Mouse (Mus musculus) mouse embryonic stem cell (cell line): ENCODE measurements around the gene Gmeb2.
"Not testable (repeated sequence)": the region's sequence is repeated elsewhere in the genome, so short reads cannot be mapped to it uniquely, and the experiment has no call there.

Experiments
- in situ Hi-C, 2 experiments: fragments of 300-500 bp; cut with MboI; formaldehyde crosslinking; loops; 1 replicate in 1 of 2; 3 replicates in 1 of 2; pipeline ENCODE4 v1.14.3; 2019 to 2020; ENCODE audit warnings: low sequenced_read_pairs in 2 of 2, low pct_unique_long_range_greater_than_20kb in 1 of 2, mixed read lengths in 1 of 2; ENCODE audit not compliant: unreplicated experiment in 1 of 2

The Gmeb2 gene

DNA sequence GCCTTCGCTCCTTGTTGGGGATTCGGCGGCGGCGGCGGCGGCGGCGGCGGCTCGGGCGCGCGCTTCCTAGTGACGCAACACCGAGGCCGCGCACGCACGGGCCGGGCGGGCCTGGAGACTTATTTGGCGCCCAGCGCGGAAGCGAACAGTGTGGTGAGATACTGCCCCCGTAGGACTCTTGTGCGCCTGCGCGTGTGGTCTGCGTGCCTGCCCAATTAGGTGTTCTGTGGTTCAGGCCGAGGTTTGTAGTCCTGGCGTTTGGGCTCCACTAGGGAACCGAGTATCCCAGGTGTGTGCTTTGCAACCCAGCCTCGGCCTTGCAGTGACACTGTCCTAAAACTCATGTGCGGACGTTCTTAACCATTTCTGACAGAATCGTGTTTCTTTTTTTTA lies at the start of gene Gmeb2:
Gene Gmeb2 (minus strand): TSS at position 78 of the 393 bp plus-strand sequence.
- in situ Hi-C loops: not testable (repeated sequence)

- in situ Hi-C loops: no loop called here
These were observed 46.2 kb upstream of the Gmeb2 start for GRCm38 (mm10) chr2:181334023-181334422.

- in situ Hi-C loops: no loop called here
These were observed 44.7 kb upstream of the Gmeb2 start for GRCm38 (mm10) chr2:181332542-181332941.

- in situ Hi-C loops: no loop called here
These were observed 38.3 kb upstream of the Gmeb2 start for GRCm38 (mm10) chr2:181326098-181326497.

- in situ Hi-C loops: no loop called here
These were observed 34.3 kb upstream of the Gmeb2 start for GRCm38 (mm10) chr2:181322136-181322535.

- in situ Hi-C loops: no loop called here
These were observed 32.3 kb upstream of the Gmeb2 start for GRCm38 (mm10) chr2:181320103-181320499.

DNA sequence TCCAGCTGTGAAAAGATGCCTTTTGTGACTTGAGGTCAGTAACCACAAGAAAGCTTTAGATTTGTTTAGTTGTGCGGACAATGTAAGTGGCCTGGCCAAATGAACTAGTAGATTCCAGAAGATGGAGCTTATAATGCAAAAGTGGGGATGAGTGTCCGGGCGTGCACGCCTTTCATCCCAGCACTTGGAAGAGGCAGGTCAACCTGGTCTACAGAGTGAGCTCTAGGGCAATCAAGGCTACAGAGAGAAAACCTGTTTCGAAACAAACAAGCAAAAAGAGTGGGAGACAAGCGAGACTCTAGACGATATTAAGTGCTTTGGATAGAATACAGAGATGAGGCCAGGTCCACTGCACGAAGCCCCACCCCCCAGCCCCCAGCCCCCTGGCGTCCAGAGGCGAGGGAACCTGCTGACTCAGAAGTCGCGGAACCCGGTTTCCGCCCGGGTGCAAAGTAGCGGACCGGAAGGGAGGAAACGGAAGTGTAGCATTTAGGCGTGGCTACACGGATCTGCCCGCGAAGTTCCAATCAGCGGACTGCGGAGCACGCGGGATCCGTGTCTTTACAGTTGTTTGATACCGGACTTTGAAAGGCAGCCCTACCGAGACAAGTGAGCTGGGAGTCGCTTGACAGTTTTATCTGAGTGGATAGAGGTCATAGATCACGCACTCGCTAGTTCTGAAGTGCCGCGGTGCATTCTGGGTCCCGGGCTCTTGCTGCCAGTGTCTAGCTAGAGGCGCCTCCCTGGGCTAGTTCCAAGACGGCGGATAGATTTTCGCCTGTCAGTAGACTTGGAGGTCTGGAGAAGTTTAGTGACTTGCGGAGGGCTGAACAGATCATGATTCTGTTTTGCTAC lies 31.6 kb upstream of the Gmeb2 start, which contains the start of gene Rtel1:
Gene Rtel1 (plus strand): TSS at position 492 of the 855 bp plus-strand sequence.
- in situ Hi-C loops: no loop called here

GRCm38 (mm10) chr2:181314080-181314810 lies 26.4 kb upstream of the Gmeb2 start, which contains the start of gene Stmn3:
TSS of gene Stmn3 (minus strand) at chr2:181314500.
- in situ Hi-C loops: no loop called here

DNA sequence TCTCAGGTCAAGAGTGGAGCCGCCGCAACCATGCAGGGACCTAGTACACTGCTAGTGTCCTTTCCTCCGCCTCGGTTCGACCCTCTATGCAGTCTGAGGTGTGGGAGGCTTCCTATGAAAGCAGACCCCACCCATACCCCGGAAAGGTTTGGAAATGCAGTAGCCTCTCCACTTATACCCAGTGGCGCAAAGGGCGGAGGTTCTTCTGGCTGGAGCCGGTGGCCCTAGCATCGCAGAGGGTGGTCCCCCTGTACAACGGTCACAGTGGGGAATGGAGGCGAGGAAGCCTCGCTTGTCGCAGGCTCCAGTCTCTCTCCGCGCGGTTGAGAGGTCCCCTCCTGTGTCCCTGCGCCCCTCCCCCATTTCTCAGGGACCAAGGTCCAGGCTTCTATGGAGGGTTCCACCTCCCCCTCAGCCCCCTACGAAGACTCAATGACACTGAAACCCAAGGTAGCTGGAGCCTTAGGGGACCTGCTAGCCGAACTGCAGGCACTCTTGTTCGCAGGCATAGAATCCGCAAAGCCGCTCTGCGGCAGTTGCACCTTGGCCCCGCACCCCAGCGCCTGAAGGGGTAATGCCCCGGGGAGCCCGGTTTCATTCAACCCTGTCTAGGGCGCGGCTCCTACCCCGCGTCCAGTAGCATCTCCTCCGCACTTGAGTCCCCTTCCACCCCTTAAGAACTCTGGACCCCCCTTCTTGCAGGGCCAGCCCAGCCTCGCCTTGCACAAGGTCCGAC lies 25.7 kb upstream of the Gmeb2 start:
- in situ Hi-C loops: no loop called here

DNA sequence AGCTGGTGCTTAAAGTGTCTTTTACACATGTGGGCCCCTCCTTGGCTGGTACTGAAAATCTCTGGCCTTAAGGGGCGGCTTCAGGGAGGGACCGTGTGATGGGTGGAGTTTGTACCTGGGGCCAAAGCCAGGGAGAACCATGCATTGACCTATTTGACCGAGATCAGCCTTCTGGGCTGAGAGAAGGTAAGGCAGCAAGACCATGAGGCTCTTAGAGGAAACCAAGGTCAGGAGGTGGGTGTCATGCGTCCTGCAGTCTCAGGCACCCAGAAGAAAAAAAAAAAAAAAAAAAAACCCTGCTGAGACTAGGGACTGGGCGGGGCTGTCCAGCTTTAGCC lies 25.1 kb upstream of the Gmeb2 start:
- in situ Hi-C loops: no loop called here

DNA sequence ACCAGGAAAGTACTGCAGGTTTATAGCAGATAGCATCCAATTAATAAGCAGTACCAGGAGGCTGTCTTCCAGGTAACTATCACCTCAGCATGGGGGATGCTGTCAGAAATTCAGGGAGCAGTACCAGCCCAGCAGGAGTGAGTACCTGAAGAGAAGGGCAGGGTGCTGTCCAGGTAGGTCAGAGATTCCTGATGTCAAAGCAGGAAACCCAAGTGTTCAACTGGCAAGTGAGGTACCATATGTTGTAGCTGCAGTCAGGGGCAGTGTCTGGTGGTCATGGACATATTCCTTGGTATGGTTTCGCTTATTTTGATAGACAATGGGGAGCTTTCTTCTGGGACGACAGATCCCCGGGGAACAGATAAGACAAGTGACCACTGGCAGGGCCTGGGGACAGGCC lies 24.6 kb upstream of the Gmeb2 start:
- in situ Hi-C loops: no loop called here

DNA sequence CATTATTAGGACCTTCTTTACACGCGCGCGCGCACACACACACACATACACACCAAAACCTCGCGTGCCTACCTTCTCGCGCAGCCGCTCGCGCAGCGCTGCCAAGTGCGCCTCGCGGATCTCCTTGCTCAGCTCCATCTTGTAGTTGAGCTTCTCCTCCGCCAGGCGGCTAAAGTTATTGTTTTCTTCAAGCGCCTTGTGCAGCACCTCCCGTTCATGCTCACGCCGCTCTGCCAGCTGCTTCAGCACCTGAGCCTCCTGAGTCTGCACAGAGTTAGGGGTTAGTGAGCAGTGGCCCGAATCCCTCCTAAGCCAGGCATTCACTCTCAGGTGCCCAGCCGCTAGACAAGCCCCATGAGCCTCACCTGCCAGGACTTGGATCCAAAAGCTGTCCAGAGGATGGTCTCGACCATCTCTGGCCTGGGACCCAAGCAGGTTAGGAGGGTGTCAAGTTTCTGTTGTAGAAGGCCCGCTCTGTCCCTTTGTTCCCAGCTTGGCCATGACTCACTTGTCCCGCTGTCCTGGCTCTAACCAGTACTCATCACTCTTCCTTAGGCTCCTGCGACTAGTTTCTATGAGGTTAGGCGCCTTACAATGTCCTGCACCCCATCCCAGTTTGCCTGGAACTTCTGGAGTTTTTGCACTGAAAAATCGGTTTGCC lies 19.4 kb upstream of the Gmeb2 start:
- in situ Hi-C loops: no loop called here

DNA sequence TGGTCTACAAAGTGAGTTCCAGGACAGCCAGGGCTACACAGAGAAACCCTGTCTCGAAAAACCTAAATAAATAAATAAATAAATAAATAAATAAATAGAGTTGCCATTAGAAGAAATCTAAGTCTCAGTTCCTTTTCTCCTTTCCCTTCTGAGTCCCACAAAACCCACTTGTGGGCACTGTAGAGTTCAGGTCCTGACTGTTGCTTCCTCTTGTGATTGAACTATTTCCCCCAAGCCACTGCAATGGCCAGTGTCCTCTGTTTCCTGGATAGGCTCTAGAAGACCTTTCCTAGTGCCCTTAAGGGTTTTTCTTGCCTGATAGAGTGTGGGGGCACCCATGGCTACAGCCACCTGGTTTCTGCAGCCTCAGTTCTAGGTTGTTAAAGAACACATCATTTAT lies 17.1 kb upstream of the Gmeb2 start:
- in situ Hi-C loops: no loop called here

DNA sequence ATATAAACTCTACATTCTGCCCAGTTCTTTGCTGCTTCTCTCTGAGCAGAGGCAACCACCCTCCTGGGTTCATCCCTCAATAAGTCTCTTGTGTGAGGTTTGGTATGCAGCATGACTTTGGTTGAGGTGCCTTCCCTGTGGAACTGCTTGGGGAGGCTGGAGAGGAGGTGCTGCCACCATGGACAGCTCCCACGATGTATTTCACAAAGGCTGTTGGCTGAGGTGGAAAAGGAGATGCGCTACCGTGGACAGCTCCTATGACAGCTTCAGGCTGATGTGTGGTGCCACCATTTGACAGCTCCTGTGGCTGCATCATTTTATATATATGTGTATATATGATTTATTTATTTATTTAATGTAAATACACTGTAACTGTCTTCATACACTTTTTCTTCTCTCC lies 14.2 kb upstream of the Gmeb2 start:
- in situ Hi-C loops: no loop called here

- in situ Hi-C loops: no loop called here
These were observed 3.1 kb upstream of the Gmeb2 start for GRCm38 (mm10) chr2:181290937-181291336.

- in situ Hi-C loops: no loop called here
These were observed 856 bp upstream of the Gmeb2 start for GRCm38 (mm10) chr2:181288691-181289090.

DNA sequence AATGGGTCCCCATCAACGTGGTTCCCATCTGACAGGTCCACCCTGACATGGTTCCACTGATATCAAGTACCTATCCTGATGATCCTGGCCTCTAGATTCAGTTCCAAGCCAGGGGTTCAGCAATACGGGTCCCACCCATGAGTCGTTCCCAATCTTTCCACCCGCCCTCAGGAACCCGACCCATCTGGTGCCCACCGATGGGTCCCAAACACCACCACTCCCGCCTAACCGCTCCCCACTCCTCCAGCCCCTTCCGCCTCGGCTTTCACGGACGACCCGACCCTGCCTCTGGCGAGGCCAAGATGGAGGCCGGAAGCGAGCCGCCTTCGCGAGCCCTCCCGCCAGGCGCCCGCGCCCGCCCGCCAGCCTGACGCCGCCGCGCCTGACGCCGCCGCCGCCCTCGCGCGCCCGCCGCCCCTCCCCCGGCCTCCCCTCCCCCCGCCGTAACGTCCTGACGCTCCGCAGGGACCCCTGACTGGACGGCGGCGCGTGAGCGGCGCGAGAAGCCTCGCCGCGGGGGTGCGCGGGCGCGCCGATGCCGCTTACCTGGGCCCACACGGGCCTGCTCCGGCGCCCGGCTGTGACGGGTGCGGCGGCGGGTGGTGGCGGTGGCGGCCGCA lies 387 bp downstream of the Gmeb2 start:
- in situ Hi-C loops: no loop called here

DNA sequence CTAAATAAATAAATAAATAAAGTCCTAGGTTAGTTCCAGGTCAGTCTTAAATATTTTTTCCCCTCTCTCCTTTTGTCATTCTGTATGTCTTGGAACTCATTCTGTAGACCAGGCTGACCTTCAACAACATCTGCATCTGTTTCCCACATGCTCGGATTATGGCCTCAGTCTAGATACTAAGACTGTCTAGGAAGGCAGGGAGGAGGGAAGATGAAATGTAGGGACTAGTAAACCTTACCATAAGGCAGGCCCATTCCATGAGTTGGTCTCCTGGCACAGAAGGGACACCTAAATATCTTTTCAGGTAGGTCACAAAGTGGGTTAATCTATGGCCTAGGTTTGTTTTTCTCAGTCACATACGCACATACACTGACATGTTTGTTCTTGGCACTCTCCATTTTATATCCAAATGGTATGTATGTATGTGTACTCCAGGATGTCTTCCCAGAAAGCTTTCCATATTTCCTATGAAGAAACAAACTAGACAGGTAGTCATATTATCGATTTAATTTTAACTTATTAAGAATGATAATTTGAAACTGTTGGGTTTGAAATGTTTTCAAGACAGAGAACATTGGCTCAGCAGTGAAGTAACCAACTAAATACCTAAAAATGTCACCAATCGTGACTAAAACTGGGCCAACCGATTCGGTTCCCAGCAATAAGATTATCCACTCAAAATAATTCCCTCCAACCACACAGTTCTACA lies 1.1 kb downstream of the Gmeb2 start:
- in situ Hi-C loops: no loop called here
